Mouse (Mus musculus) G1E (cell line): ENCODE data around the gene Il3. TPM values are rescaled to one million over a fixed set of nuclear protein-coding genes. Genes with fewer than 3 reads are reported as not detected.
A peak's percentile ranks its signal among the peaks of the same experiment; 100 is the strongest.

Experiments
- ATAC-seq: 2 replicates; pipeline ENCODE4 v1.8.0; 2016; ENCODE audit warnings: mild to moderate bottlenecking; ENCODE audit not compliant: insufficient number of reproducible peaks, poor library complexity, low FRiP score, severe bottlenecking; ENCODE audit errors: extremely low read depth
- DNase-seq: peaks from one replicate; pipeline ENCODE4 v3.0.0; 2012; ENCODE audit warnings: low spot score
- H3K27me3 ChIP-seq: 2 replicates; pipeline ENCODE4 v1.6.1; 2012; ENCODE audit warnings: mild to moderate bottlenecking, low read length, inconsistent platforms; ENCODE audit not compliant: insufficient read depth
- H3K36me3 ChIP-seq: replicated peaks from 2 replicates; pipeline ENCODE3; 2012; ENCODE audit warnings: mild to moderate bottlenecking, inconsistent platforms
- H3K4me1 ChIP-seq: 2 replicates; pipeline ENCODE4 v1.6.1; 2012; ENCODE audit warnings: low read depth, low read length, inconsistent platforms, mixed read lengths; ENCODE audit not compliant: insufficient read depth
- H3K4me3 ChIP-seq: 2 replicates; pipeline ENCODE4 v1.5.1; 2012; ENCODE audit warnings: low read depth, mild to moderate bottlenecking, inconsistent platforms, low read length, moderate library complexity, mixed read lengths
- H3K9me3 ChIP-seq: replicated peaks from 2 replicates; pipeline ENCODE4 v1.6.1; 2012; ENCODE audit warnings: inconsistent platforms
- CTCF ChIP-seq: IDR thresholded peaks from 2 replicates; pipeline ENCODE4 v1.5.1; 2012; ENCODE audit warnings: low read depth, low read length, inconsistent platforms, mixed read lengths
- GATA1 ChIP-seq: IDR thresholded peaks from 2 replicates; pipeline ENCODE4 v1.6.1; 2012; ENCODE audit warnings: borderline replicate concordance, low read length, inconsistent platforms, mixed read lengths
- GATA2 ChIP-seq: IDR thresholded peaks from 2 replicates; pipeline ENCODE4 v1.6.1; 2012; ENCODE audit warnings: low read depth, low read length, inconsistent platforms, borderline replicate concordance
- POLR2AphosphoS5 ChIP-seq: IDR thresholded peaks from 2 replicates; pipeline ENCODE4 v1.6.1; 2012; ENCODE audit warnings: low read depth, low read length, inconsistent platforms; ENCODE audit not compliant: insufficient replicate concordance
- TAL1 ChIP-seq: conservative IDR thresholded peaks from 2 replicates; pipeline ENCODE4 v1.6.1; 2012; ENCODE audit warnings: low read depth, low read length, inconsistent platforms, mixed read lengths
- polyA plus RNA-seq: library from polyadenylated mRNA; stranded (reverse); fragments of >175 nt; gene quantifications from 2 replicates; pipeline ENCODE4 v1.2.3, GENCODE M21; 2012
- total RNA-seq, 2 experiments: library from RNA; stranded (forward) in 1 of 2; stranded (reverse) in 1 of 2; fragments of 200-1000 nt in 1 of 2; fragments of >200 nt in 1 of 2; fragmentation: Nextera tagmentation in 1 of 2; gene quantifications; 2 replicates each; pipeline ENCODE4 v1.2.3; 2014 to 2017

Gene Il3
- total and polyA plus RNA-seq, 3 experiments: 0.22 TPM; not detected in 2

DNA sequence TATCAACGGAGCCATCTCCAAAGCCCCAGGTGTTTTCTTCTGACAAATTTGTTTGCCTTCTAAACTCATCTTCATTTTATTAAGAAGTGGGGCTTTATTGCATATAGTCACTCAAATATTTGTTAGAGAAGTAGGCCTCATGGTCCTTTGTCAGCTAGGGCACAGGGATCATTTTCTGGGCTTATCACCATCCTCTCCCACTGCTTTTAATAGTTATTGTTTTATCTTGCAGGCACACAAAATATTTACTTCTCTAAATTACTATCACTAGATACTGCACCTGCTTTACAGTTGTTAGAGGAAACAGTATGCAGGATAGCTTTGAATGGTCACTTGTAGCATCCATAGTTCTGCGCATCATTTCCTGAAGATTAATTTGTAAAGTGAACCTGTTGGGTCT lies 25.1 kb upstream of the Il3 start:
- Histone ChIP-seq H3K9me3 (no peaks in the 10 kb centered on the region), H3K27me3 (no peaks in the 10 kb centered on the region), H3K36me3 (no peaks in the 10 kb centered on the region), H3K4me3 (no peak overlapping the region), H3K4me1 (peaks cover 6% of the 10 kb centered on the region)
- no peak for TF ChIP-seq TAL1
- ATAC-seq (no peak), DNase-seq (no peak)

DNA sequence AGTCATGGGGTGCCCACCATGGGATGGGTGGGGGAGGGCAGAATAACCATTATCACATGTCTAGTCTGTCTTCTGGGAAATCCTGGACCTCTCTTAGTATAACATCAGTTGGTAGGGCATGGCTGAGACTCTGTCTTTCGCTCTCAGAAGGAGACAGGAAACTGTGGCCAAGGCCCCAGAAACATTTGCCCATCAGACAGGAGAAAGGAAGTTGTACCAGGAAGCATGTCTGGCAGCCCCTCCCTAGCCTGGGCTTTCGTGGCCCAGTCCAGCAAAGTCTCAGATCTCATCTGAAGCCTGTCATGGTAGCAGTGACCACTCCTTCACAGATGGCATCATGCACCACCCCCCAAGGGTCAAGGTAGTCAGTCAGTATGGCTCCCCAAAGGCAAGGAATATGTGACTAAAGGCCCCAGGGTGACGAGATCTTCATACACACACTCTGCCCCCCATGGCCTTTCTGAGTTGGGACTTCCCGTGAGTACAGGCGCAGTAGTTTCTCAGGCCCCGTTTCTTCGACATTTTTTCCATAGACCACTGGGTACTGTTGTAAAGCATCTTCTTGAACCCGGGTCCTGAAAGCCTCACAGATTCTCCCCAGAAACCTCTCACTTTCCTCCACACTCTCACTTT lies 20.9 kb upstream of the Il3 start:
- TF ChIP-seq POLR2AphosphoS5: no peak
- no peak for TF ChIP-seq CTCF
- no peak for TF ChIP-seq GATA2
- TF ChIP-seq TAL1: no peak
- no peak for TF ChIP-seq GATA1
- H3K27me3 ChIP-seq: no peaks in the 10 kb centered on the region
- no peak overlapping the region for H3K4me3 ChIP-seq
- H3K36me3 ChIP-seq: no peaks in the 10 kb centered on the region
- H3K9me3 ChIP-seq: no peaks in the 10 kb centered on the region
- DNase-seq: no peak
- H3K4me1 ChIP-seq: peaks cover 6% of the 10 kb centered on the region
- no peak for ATAC-seq

DNA sequence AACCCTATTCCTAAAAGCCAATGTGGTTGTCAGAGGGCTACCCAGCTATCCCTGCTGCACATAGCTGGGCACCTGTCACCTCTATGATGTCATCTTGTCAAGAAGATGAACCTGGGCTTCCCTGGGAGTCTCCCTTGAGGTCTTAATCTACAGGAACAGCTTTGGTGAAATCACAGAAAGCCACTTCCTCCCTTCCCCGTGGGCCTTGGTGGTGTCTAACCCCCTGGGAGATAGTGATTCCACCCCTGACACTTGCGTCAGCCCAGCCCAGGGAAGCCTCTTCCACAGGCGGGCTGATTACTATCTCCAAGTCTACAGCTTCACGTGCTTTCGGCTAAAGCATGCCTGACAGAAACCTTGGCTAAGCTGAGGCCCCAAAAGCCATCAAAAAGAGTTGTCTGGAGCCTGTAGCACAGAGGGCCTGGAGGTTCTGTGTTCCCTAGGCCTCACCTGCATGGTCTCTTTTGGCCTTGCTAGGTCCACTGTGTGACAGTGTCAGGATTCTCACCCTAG lies 4.4 kb upstream of the Il3 start:
- TF ChIP-seq CTCF: no peak
- DNase-seq (no peak), ATAC-seq (no peak)
- H3K4me1 ChIP-seq: no peaks in the 10 kb centered on the region
- H3K9me3 ChIP-seq: no peaks in the 10 kb centered on the region
- H3K27me3 ChIP-seq: no peaks in the 10 kb centered on the region; the same call in 1 of the 2 replicates
- no peak overlapping the region for H3K4me3 ChIP-seq
- H3K36me3 ChIP-seq: no peaks in the 10 kb centered on the region

DNA sequence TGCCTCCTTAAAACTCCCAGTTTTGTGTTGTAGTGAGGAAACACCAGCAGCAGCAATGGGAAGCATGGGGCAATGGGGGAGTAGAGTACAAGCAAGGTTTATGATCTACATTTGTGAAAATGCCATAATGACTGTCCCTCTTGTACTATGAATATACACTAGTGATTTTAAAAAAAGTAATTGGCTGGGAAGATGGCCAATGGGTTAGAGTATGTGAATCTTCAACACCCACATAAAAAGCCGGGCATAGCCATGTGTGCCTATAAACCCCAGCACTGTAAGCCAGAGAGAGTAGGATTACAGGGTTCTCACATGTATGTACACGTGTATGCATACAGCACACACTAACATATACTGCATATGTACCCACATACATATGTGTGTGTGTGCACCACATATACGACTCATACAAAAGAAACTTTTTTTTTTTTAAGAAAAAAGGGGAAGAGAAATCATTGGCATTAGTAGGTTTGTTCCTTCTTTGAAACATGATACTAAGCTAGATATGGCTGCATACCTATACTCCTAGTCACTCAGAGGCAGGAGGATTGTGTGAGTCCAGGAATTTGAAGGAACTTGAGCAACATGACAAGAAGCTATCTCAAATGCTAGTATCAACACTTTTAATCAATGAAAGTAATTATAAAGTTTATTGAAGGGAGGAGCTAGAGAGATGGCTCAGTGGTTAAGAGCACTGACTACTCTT lies 2.3 kb upstream of the Il3 start:
- DNase-seq (no peak), ATAC-seq (no peak)
- no peaks in the 10 kb centered on the region; the same call in 1 of the 2 replicates for H3K27me3 ChIP-seq
- H3K36me3 ChIP-seq: no peaks in the 10 kb centered on the region
- no peaks in the 10 kb centered on the region for H3K9me3 ChIP-seq
- no peak overlapping the region for H3K4me3 ChIP-seq
- no peaks in the 10 kb centered on the region for H3K4me1 ChIP-seq
- TF ChIP-seq POLR2AphosphoS5: no peak
- TF ChIP-seq CTCF: no peak
- no peak for TF ChIP-seq GATA2
- TF ChIP-seq TAL1: no peak
- no peak for TF ChIP-seq GATA1

DNA sequence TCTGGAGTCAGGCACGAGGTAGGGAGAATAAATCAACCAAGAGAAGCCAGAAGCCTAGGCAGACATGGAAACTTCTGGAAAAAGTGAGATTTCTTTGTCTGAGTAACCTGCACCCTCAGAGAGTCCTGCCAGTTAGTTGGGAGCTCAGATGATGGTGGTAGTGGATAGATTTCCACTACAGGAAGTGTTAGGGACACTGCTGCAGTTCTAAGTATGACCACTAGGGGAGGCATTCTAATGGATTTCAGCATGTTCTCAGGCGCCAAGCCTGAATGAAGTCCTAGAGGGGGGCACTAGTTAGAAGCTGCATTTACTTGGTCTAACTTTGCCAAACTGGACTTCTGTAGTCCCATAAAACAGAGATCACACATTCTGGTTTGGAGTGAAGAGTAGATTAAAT lies 2.5 kb downstream of the Il3 start:
- Histone ChIP-seq H3K9me3 (no peaks in the 10 kb centered on the region), H3K36me3 (no peaks in the 10 kb centered on the region), H3K4me1 (no peaks in the 10 kb centered on the region), H3K4me3 (no peak overlapping the region), H3K27me3 (no peaks in the 10 kb centered on the region)
- ATAC-seq (no peak), DNase-seq (peak; percentile 15)
- no peak for TF ChIP-seq GATA1
- TF ChIP-seq CTCF: peak; percentile 93

DNA sequence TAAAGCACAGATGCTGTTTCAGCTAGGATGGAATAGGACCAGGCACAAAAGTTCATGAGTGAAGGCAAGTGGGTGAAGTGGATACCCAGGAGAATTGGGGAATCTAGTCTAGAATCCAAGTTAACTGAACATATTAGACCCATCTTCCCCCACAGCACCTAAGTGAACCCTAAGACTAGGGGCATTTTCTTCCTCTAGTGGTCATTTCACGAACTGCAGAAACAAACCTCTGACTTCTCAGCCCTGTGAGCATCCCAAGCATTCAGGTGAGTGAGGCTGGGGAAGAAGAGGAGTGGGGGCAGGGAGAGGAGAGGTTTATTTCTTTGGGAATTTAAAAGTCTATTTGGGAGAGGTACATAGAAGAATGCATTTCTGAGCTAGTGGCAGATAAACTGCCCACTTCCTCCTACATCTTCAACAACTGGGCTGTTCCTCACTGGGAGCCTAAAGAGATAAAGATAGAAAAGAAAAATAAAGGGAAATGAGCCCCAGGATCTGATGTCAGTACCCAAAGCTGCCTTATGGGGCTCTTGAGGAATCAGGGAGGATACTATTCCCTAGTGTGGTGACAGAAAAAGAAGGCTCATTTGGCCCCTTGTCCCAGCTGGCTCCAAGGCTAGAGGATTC lies 3.6 kb downstream of the Il3 start:
- Histone ChIP-seq H3K4me1 (no peaks in the 10 kb centered on the region), H3K36me3 (no peaks in the 10 kb centered on the region), H3K9me3 (no peaks in the 10 kb centered on the region), H3K27me3 (no peaks in the 10 kb centered on the region), H3K4me3 (no peak overlapping the region)
- DNase-seq (no peak), ATAC-seq (no peak)
- TF ChIP-seq GATA1: no peak
- no peak for TF ChIP-seq GATA2
- TF ChIP-seq CTCF: no peak
- TF ChIP-seq TAL1: no peak
- TF ChIP-seq POLR2AphosphoS5: no peak
